Mouse (Mus musculus): Measurements from ENCODE around the gene Olfr20.

DNA sequence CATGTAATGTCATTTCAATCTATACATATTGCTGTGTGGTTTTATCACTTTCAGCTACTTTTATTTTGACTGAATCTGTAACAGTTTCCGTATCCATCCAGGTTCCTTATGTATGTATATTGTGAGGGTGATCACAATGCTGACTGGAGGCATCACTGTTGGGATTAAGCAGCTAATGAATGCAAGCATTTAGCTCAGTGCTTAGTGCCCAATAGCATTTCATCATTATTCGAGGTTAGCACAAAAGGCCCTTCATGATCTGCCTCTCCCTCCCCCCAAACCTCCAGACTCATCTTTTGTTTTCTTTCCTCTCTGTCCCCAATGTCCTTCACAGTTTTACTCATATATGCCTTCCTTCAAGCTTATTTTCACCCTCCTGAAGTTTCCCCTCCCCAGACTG lies 47.5 kb upstream of the Olfr20 start:
- no peak for TF ChIP-seq CTCF (IDR thresholded peaks at IDR 0.05; ENCODE audit: control insufficient read depth, insufficient read depth, low read length)
- no peak for TF ChIP-seq POLR2A (IDR thresholded peaks at IDR 0.05; ENCODE audit: borderline replicate concordance, control insufficient read depth, low read depth, low read length)
